Mouse (Mus musculus) hindbrain, embryonic 12.5 days (tissue): ENCODE results near the gene Adarb1. TPM values are rescaled to one million over a fixed set of nuclear protein-coding genes. Genes with fewer than 3 reads are reported as not detected.
A peak's percentile ranks its signal among the peaks of the same experiment; 100 is the strongest.

Experiments
- ATAC-seq: fragments of 200-750 bp; cut with Nextera tagmentation; 2 replicates; pipeline ENCODE4 v1.8.0; 2017; ENCODE audit warnings: moderate TSS enrichment; ENCODE audit not compliant: low FRiP score
- H3K27ac ChIP-seq: fragments of 300-500 bp; sonication (generic); 2 replicates; pipeline ENCODE4 v1.5.1; 2016; ENCODE audit warnings: mild to moderate bottlenecking
- H3K27me3 ChIP-seq: fragments of 300-500 bp; sonication (generic); 2 replicates; pipeline ENCODE4 v1.6.1; 2016; ENCODE audit warnings: mild to moderate bottlenecking
- H3K36me3 ChIP-seq: fragments of 300-500 bp; sonication (generic); 2 replicates; pipeline ENCODE4 v1.6.1; 2016; ENCODE audit warnings: mild to moderate bottlenecking
- H3K4me1 ChIP-seq: fragments of 300-500 bp; sonication (generic); 2 replicates; pipeline ENCODE4 v1.6.1; 2016
- H3K4me2 ChIP-seq: fragments of 300-500 bp; sonication (generic); replicated peaks from 2 replicates; pipeline ENCODE4 v1.6.1; 2016; ENCODE audit warnings: mild to moderate bottlenecking
- H3K4me3 ChIP-seq: fragments of 300-500 bp; sonication (generic); 2 replicates; pipeline ENCODE4 v1.5.1; 2016; ENCODE audit warnings: mild to moderate bottlenecking
- H3K9ac ChIP-seq: fragments of 300-500 bp; sonication (generic); 2 replicates; pipeline ENCODE4 v1.6.1; 2016; ENCODE audit warnings: mild to moderate bottlenecking, moderate library complexity
- H3K9me3 ChIP-seq: fragments of 300-500 bp; sonication (generic); replicated peaks from 2 replicates; pipeline ENCODE4 v1.6.1; 2016; ENCODE audit warnings: mild to moderate bottlenecking
- WGBS: fragments of 180-500 bp; shearing (Covaris S2); methylation state at CpG from one replicate; pipeline ENCODE4 v1.1.7; 2016; 5-methylcytosine and 5-hydroxymethylcytosine counted together
- polyA plus RNA-seq: library from polyadenylated mRNA; unstranded; fragments of >200 nt; fragmentation: Nextera tagmentation; extraction: Ambion mirVana; gene quantifications from 2 replicates; pipeline ENCODE4 v1.2.1, GENCODE M21; 2016

The Adarb1 gene
- polyA plus RNA-seq, 1 experiment from 2014 or later = 10.6 TPM

- Histone ChIP-seq H3K27ac (no peak overlapping the region), H3K9me3 (no peaks in the 10 kb centered on the region), H3K9ac (no peak overlapping the region), H3K4me3 (no peak overlapping the region), H3K36me3 (no peaks in the 10 kb centered on the region), H3K4me1 (0 out of 2 replicates have a peak, but pooled peaks cover 4% of the 10 kb centered on the region), H3K4me2 (no peak overlapping the region), H3K27me3 (no peaks in the 10 kb centered on the region)
- WGBS = 65% methylated on average over 11 of the region's 11 CpGs
- ATAC-seq = no peak
Observed at GRCm38 (mm10) chr10:77329446-77330094, 88.5 kb downstream of the Adarb1 start.

DNA sequence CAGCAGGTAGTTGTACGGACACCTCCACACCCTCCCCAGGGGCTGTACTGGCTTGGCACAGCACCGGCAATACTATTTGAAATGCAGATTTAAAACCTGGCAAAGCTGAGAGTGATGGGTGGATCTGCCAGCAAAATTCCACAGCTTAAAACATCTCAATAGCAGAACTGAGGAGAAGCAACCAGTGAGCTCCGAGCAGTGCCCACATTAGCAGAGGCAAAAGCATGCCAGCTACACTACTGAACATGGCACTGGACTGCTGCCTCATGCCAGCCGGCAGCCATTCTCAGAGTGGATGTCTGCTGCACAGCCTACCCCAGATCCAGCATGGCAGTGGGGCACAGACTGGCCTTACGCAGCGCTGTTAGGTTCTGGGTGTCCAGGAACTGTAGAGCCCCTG is 93.4 kb downstream of the Adarb1 start:
- no peak overlapping the region for H3K4me2 ChIP-seq
- H3K4me3 ChIP-seq = no peak overlapping the region
- no peaks in the 10 kb centered on the region for H3K27me3 ChIP-seq
- H3K27ac ChIP-seq = no peak overlapping the region
- ATAC-seq = no peak
- WGBS = 80% methylated on average over 6 of the region's 6 CpGs
- H3K36me3 ChIP-seq = no peaks in the 10 kb centered on the region
- H3K9me3 ChIP-seq = no peaks in the 10 kb centered on the region
- no peaks in the 10 kb centered on the region for H3K4me1 ChIP-seq
- no peak overlapping the region for H3K9ac ChIP-seq

DNA sequence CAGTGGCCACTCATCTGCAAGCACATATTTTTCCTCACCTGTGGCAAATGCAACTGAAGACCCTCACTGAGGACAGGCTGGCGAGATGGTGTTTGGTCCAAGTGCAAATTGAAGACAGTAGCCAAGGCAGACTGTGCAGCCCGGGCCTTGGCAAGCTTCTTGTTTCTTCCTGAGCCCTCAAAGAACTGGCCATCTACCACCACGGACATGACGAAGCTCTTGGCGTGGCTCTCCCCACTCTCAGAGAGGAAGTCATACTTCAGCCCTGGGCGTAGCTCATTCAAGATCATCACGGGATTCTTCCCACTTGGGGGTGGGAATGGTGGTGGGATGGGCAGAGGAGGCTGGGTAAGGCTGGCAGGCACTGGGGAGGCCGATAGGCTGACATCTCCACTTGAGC is 96.5 kb downstream of the Adarb1 start:
- H3K9me3 ChIP-seq = no peaks in the 10 kb centered on the region
- 91% methylated on average over 8 of the region's 8 CpGs for WGBS
- H3K4me3 ChIP-seq = no peak overlapping the region
- H3K4me1 ChIP-seq = no peaks in the 10 kb centered on the region
- H3K9ac ChIP-seq = no peak overlapping the region
- no peaks in the 10 kb centered on the region for H3K27me3 ChIP-seq
- no peaks in the 10 kb centered on the region for H3K36me3 ChIP-seq
- H3K27ac ChIP-seq = no peak overlapping the region
- no peak overlapping the region for H3K4me2 ChIP-seq
- no peak for ATAC-seq

DNA sequence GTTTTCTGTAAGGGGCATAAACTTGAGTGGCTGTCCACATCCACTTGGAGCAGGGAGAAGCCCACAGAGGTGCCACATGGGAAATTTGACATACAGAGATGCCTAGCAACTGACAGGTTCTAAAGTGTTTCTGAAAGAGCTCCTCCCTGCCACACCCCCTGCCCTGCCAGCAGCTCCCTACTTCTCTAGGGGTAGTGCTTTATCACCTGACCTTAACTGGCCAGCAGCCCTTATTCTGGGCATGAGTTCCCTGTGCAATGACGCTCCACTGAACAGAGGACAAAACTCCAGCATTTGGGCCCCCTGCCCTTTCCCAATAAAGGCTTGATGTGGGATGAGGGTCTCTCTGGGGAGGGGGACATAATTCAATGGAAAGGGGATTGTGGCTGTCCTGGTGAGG is 97.1 kb downstream of the Adarb1 start:
- 83% methylated on average over 1 of the region's 1 CpGs for WGBS
- H3K4me1 ChIP-seq = no peaks in the 10 kb centered on the region
- no peak for ATAC-seq
- no peaks in the 10 kb centered on the region for H3K27me3 ChIP-seq
- no peak overlapping the region for H3K4me3 ChIP-seq
- no peaks in the 10 kb centered on the region for H3K9me3 ChIP-seq
- H3K4me2 ChIP-seq = no peak overlapping the region
- H3K36me3 ChIP-seq = no peaks in the 10 kb centered on the region
- H3K27ac ChIP-seq = no peak overlapping the region
- H3K9ac ChIP-seq = no peak overlapping the region

DNA sequence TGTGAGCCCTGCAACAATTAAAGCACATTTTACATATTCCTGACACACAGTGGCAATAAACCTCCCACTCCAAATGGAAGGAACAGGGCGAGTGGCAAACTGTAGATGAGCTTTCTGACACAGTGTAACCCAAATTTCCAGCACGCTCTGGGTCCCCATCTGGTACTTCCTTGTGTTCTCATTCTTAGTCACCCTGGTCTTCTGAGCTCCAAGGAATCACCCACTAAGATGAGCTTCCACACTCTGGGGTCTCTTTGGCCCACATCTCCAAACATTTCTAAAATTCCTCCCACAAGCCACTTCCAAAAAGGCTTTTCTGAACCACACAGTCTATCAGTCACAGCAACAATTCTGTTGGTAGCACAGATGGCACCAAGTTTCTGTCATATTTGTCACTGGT is 102.4 kb downstream of the Adarb1 start:
- no peaks in the 10 kb centered on the region for H3K4me1 ChIP-seq
- peaks cover 4% of the 10 kb centered on the region; the same call in 1 of the 2 replicates for H3K36me3 ChIP-seq
- H3K27ac ChIP-seq = no peak overlapping the region
- no peaks in the 10 kb centered on the region for H3K27me3 ChIP-seq
- ATAC-seq = no peak
- no peak overlapping the region for H3K4me2 ChIP-seq
- no peak overlapping the region for H3K9ac ChIP-seq
- H3K9me3 ChIP-seq = no peaks in the 10 kb centered on the region
- 94% methylated on average over 2 of the region's 2 CpGs for WGBS
- H3K4me3 ChIP-seq = no peak overlapping the region

GRCm38 (mm10) chr10:77314711-77315266 is 103.3 kb downstream of the Adarb1 start:
- Histone ChIP-seq H3K36me3 (peaks cover 4% of the 10 kb centered on the region; the same call in 1 of the 2 replicates), H3K27me3 (no peaks in the 10 kb centered on the region), H3K4me3 (no peak overlapping the region), H3K4me1 (no peaks in the 10 kb centered on the region), H3K4me2 (no peak overlapping the region), H3K9me3 (no peaks in the 10 kb centered on the region), H3K9ac (no peak overlapping the region), H3K27ac (no peak overlapping the region)
- ATAC-seq = no peak
- WGBS = 90% methylated on average over 9 of the region's 9 CpGs

DNA sequence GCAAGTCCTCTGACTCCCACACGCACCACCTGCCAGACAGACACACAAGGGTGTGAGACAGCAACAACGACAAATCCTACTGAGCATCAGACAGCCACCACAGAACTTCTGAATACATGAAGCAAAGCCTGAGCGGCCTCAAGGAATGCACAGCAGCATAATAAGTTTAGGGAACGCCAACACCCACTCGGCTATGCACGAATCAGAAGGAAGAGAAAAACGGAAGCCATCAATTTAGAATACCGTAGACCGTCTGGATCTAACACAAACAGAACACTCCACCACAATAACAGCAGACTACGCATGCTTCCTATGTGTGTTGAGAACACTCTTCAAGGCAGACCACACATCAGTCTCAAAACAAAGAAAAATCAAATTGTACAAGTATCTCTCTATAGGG is 109.1 kb downstream of the Adarb1 start:
- WGBS = 72% methylated on average over 10 of the region's 10 CpGs

GRCm38 (mm10) chr10:77305766-77306165 is 112.3 kb downstream of the Adarb1 start:
- Histone ChIP-seq H3K36me3 (peaks cover under 1% of the 10 kb centered on the region), H3K27me3 (no peaks in the 10 kb centered on the region), H3K4me2 (no peak overlapping the region), H3K4me1 (peaks cover 9% of the 10 kb centered on the region), H3K9me3 (no peaks in the 10 kb centered on the region), H3K4me3 (no peak overlapping the region), H3K9ac (no peak overlapping the region), H3K27ac (no peak overlapping the region)
- ATAC-seq = no peak
- WGBS = 74% methylated on average over 8 of the region's 8 CpGs

More for the DNA sequence above, 109.1 kb downstream of the Adarb1 start:
- Histone ChIP-seq H3K4me1 (peaks cover 9% of the 10 kb centered on the region), H3K27ac (no peak overlapping the region), H3K4me2 (no peak overlapping the region), H3K27me3 (no peaks in the 10 kb centered on the region), H3K9me3 (no peaks in the 10 kb centered on the region), H3K4me3 (no peak overlapping the region), H3K36me3 (peaks cover 4% of the 10 kb centered on the region; the same call in 1 of the 2 replicates), H3K9ac (no peak overlapping the region)
- ATAC-seq = no peak

DNA sequence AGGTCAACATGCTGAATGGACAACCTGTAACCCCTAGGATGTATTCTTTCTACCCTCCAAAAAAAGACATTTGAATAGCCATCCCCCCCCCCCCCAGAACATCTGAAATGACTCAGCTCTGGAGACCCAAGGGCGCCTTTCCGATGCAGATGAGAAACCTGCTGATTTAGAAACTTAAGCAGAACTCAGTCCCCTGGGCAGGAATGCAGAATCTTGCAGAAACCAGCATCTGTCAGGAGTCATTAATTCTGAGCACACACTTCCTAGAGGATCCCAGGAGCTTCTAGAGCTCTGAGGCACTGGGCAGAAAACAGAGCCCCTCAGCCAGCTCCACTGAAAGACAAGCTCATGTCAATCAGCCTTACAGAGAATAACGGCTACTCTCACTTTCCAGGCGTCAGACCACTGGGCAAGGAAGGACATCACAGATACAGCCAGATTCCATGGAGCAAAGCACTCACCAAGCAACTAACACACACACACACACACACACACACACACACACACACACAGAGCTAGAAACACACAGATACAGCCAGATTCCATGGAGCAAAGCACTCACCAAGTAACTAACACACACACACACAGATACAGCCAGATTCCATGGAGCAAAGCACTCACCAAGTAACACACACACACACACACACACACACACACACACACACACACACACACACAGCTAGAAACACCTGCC is 113.1 kb downstream of the Adarb1 start:
- ATAC-seq = 0 out of 2 replicates have a peak, but pooled peaks have one; percentile 50
- H3K4me2 ChIP-seq = no peak overlapping the region
- no peaks in the 10 kb centered on the region for H3K9me3 ChIP-seq
- H3K9ac ChIP-seq = no peak overlapping the region
- no peaks in the 10 kb centered on the region; the same call in 1 of the 2 replicates for H3K36me3 ChIP-seq
- 21% methylated on average over 4 of the region's 4 CpGs for WGBS
- H3K27ac ChIP-seq = no peak overlapping the region
- H3K4me3 ChIP-seq = no peak overlapping the region
- peaks cover 9% of the 10 kb centered on the region for H3K4me1 ChIP-seq
- H3K27me3 ChIP-seq = no peaks in the 10 kb centered on the region

DNA sequence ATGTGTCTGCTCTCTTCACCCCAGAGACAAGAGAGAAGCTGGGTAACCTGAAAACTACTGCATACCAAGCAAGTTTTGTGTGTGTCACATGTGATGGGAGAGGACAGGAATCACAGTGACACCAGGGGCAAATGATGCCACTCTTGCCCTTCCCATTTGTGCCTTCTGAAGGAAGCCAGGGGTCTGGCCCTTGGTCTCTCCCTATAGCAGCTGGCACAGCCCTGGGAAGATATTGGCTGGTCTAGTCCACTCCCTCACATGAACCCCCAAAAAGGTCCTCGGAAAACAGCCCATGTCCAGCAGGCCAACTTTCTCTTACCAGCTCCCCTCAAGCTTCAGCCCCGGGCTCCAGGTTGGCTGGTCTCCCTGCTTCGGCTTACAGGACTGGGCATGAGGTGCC is 113.7 kb downstream of the Adarb1 start:
- Histone ChIP-seq H3K36me3 (no peaks in the 10 kb centered on the region; the same call in none of the 2 replicates), H3K4me1 (peaks cover 9% of the 10 kb centered on the region), H3K9me3 (no peaks in the 10 kb centered on the region), H3K27ac (no peak overlapping the region), H3K4me3 (no peak overlapping the region), H3K4me2 (no peak overlapping the region), H3K9ac (no peak overlapping the region), H3K27me3 (no peaks in the 10 kb centered on the region)
- 64% methylated on average over 3 of the region's 3 CpGs for WGBS
- no peak for ATAC-seq

- WGBS = 85% methylated on average over 4 of the region's 4 CpGs
- no peak for ATAC-seq
- Histone ChIP-seq H3K36me3 (no peaks in the 10 kb centered on the region; the same call in none of the 2 replicates), H3K4me3 (no peak overlapping the region), H3K9ac (no peak overlapping the region), H3K9me3 (no peaks in the 10 kb centered on the region), H3K27ac (no peak overlapping the region), H3K4me2 (no peak overlapping the region), H3K27me3 (no peaks in the 10 kb centered on the region), H3K4me1 (peaks cover 9% of the 10 kb centered on the region)
Observed at GRCm38 (mm10) chr10:77300934-77301297, 117.2 kb downstream of the Adarb1 start.

GRCm38 (mm10) chr10:77300237-77300933 is 117.7 kb downstream of the Adarb1 start:
- H3K9me3 ChIP-seq = no peaks in the 10 kb centered on the region
- WGBS = 87% methylated on average over 8 of the region's 8 CpGs
- no peaks in the 10 kb centered on the region; the same call in none of the 2 replicates for H3K36me3 ChIP-seq
- H3K4me1 ChIP-seq = peaks cover 6% of the 10 kb centered on the region
- no peak overlapping the region for H3K4me3 ChIP-seq
- H3K9ac ChIP-seq = no peak overlapping the region
- no peak overlapping the region for H3K27ac ChIP-seq
- H3K4me2 ChIP-seq = no peak overlapping the region
- H3K27me3 ChIP-seq = no peaks in the 10 kb centered on the region
- no peak for ATAC-seq
